Mouse (Mus musculus): Measurements from ENCODE around the gene Zdhhc18. TPM values are rescaled to one million over a fixed set of nuclear protein-coding genes. Genes with fewer than 3 reads are reported as not detected.
A peak's percentile ranks its signal among the peaks of the same experiment; 100 is the strongest.

Gene Zdhhc18
- polyA plus RNA-seq, 1 experiment from 2014 or later: 6.4 TPM

DNA sequence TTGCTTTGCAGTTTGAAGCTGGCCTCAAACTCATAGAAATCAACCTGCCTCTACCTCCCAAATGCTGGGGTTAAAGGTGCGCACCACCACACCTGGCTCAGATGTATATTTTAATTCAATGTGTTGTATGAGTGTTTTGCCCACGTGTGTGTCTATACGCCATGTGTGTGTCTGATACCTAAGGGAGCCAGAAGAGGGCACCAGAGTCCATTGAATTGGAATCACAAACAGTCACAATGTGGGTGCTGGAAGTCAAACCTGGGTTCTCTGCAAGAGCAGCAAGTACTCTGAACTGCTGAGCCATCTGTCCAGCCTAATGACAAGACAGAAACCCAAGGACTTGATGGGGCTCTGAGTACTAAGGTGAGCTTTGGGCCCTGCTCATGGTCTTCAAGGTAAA, 4.8 kb downstream of the Zdhhc18 start:
- no peak overlapping the region for H3K4me3 ChIP-seq
- no peak for ATAC-seq (ENCODE audit: low FRiP score)
- no peaks in the 10 kb centered on the region for H3K27me3 ChIP-seq
- WGBS: 89% methylated on average over 3 of the region's 3 CpGs
- no peak overlapping the region for H3K9ac ChIP-seq
- no peaks in the 10 kb centered on the region for H3K4me1 ChIP-seq
- H3K36me3 ChIP-seq: no peaks in the 10 kb centered on the region
- H3K4me2 ChIP-seq (replicated peaks): no peak overlapping the region
- H3K9me3 ChIP-seq (replicated peaks): peaks cover 11% of the 10 kb centered on the region
- H3K27ac ChIP-seq: no peak overlapping the region

DNA sequence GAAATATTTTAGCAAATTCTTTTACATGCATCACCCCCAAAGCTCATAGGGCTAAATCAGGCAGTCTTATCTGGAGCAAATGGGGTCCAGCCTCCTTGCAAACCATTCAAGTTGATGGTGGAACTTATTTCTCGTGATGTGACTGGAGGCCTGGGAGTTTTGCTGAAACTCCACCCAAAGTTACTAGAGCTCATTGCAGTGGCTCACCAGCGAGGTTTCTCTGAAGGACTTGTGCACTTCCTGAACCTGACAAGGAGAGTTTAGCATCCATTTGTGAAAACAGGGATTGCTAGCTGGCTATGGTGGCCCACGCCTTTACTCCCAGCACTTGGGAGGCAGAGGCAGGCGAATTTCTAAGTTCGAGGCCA, 15.9 kb downstream of the Zdhhc18 start:
- ATAC-seq (ENCODE audit: low FRiP score): no peak
- Histone ChIP-seq H3K9me3 (replicated peaks) (no peaks in the 10 kb centered on the region), H3K36me3 (no peaks in the 10 kb centered on the region), H3K27me3 (no peaks in the 10 kb centered on the region), H3K4me1 (peaks cover 19% of the 10 kb centered on the region), H3K4me2 (replicated peaks) (no peak overlapping the region), H3K27ac (no peak overlapping the region), H3K9ac (no peak overlapping the region), H3K4me3 (no peak overlapping the region)
- 81% methylated on average over 5 of the region's 5 CpGs for WGBS

DNA sequence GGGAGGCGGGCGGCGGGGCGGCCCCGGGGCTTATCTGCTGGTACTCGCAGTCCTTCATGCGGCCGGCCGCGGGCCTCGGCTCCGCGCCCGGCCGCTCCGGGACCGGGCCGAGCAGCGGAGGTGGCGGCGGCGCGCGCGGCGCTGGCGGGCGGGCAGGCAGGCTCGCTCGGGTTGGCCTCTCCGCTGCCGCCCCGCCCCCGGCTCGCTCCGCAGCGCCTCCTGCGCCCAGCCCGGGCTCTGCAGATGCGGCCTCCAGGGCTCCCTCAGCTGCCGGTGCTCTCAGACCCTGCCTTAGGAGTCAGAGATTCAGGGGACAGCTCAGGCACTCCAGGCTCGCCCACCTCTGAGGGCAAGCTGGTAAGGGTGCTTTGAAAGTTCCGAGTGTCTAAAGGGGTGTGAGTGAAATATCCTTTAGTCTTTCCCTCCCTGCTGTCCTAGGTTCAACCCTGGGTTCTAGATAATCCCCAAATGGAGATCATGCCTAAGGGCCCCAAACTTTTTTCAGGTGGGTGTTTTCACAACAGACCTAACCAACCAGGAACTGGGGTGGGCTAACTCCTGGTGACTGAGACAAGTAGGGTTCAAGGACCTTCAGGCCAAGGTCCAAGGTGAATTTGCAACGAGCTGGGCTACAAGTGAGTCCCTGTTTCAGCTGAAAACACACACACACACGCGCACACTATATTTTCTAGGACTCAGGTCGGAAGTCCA, 16.5 kb downstream of the Zdhhc18 start:
- Histone ChIP-seq H3K4me2 (replicated peaks) (peak overlapping the region; percentile 74), H3K4me1 (peaks cover 19% of the 10 kb centered on the region), H3K27me3 (no peaks in the 10 kb centered on the region), H3K4me3 (peak overlapping the region; percentile 85), H3K27ac (peak overlapping the region; percentile 76), H3K36me3 (no peaks in the 10 kb centered on the region), H3K9ac (peak overlapping the region; percentile 91), H3K9me3 (replicated peaks) (no peaks in the 10 kb centered on the region)
- ATAC-seq (ENCODE audit: low FRiP score): peak; percentile 82
- WGBS: 11% methylated on average over 32 of the region's 47 CpGs

DNA sequence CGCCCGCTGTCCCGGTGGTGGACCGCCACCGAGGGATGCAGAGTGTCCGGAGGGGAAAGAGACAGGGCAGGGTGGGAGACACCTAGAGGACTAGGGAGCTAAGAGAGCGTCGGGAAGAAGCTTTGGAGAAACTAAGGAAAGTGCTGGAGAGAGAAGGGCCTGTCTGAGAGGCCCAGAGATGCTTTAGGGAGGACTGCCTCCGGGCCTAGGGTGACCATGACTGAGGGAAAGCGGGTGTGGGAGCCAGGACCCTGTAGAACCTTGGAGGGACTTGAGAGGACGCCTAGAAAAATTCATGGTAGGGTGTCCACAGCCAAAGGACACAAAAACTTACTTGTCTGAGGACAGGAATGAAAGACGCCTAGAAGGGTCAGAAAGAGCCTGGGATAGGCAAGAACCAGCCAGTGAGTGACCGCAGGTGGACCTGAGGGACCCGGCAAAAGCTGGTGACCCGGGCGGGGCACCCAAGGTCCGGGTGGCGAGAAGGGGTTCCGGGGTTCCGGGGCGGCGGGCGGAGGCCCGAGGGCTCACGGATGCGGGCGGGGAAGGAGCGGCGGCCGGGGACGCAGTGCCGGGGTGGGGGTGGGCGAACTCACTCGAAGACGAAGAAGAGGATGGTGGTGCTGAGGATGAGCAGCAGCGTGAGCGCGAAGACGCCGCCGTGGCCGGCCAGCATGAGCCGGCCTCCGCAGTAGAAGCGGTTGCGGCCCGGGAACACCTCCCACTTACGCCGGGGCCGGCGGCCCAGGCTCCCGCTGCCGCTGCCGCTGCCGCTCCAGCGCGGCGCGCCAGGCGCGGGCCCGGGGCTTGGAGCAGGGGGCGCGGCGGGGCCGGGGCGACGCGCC, 17.2 kb downstream of the Zdhhc18 start:
- H3K4me1 ChIP-seq: peaks cover 19% of the 10 kb centered on the region
- H3K9me3 ChIP-seq (replicated peaks): no peaks in the 10 kb centered on the region
- H3K4me3 ChIP-seq: peak overlapping the region; percentile 85
- H3K9ac ChIP-seq: peak overlapping the region; percentile 91
- no peaks in the 10 kb centered on the region for H3K36me3 ChIP-seq
- H3K27ac ChIP-seq: peak overlapping the region; percentile 76
- WGBS: 2% methylated on average over 57 of the region's 69 CpGs
- no peaks in the 10 kb centered on the region for H3K27me3 ChIP-seq
- peak; percentile 75 for ATAC-seq (ENCODE audit: low FRiP score)
- peak overlapping the region; percentile 74 for H3K4me2 ChIP-seq (replicated peaks)

DNA sequence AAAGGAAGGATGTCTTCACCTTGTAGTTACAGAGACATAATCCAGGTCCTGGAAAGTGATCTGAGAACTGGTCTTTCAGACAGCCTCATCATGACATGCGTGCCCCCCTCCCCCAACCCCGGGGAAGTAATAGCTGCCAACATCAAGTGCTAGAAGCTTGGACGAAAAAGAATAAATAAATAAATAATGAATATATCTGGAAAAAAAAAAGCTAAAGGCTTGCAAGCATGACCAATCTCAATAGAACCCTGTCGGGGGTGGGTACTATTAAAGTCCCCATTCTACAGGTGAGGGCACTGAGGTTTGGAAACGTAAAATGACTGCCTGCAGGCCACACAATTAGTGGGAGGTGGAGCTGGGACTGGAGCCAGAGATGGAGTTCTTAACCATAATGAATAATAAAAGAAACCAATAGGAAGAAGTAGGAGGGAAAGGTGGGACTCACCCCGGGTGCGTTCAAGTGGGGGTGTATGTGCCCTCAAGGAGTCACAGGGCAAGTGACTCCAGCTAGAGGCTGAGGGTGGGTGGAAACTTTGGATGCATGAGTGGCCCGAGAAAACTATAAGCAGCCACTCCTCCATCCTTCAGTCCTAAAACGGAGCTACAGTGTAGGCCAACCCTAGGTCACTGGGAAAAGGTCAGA, 18.1 kb downstream of the Zdhhc18 start:
- Histone ChIP-seq H3K4me2 (replicated peaks) (peak overlapping the region; percentile 74), H3K9ac (peak overlapping the region; percentile 91), H3K27me3 (no peaks in the 10 kb centered on the region), H3K36me3 (0 out of 2 replicates have a peak, but pooled peaks cover 2% of the 10 kb centered on the region), H3K4me1 (peaks cover 19% of the 10 kb centered on the region), H3K4me3 (peak overlapping the region; percentile 85), H3K27ac (no peak overlapping the region), H3K9me3 (replicated peaks) (no peaks in the 10 kb centered on the region)
- no peak for ATAC-seq (ENCODE audit: low FRiP score)
- 45% methylated on average over 9 of the region's 9 CpGs for WGBS

DNA sequence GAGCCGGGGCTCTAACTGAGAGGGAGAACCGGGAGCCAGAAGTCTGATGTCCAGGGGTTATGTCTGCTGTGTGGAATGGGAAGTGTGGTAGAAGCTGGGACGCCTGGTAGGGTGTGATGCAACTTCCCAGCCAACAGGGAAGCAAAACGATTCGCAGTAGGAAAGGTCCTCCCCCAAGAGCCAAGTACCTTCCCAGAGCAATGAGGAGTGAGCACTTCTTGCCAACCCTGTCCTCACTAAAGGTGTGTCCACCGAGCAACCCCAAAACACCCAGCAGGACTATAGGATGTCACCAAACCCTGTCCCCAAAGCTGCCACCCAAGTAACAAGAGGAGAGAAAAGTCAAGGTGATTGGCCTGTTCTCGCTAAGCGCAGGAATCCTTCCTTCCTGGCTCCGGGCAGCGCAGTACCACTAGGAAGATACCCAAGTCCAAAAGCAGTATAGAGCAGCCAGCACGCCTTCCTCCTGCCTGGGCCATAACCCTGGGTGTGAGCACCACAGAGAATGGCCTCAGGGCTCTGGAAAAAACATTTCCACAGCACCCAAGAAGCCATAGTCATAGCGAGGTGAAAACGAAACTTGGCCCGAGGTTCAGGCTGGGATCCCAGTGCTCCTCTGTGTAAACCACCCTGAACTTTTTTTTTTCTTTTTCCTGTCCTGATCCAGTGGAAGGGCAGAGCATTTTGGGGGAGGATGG, 18.7 kb downstream of the Zdhhc18 start:
- WGBS: 89% methylated on average over 14 of the region's 14 CpGs
- Histone ChIP-seq H3K4me1 (peaks cover 19% of the 10 kb centered on the region), H3K4me2 (replicated peaks) (0 out of 2 replicates have a peak overlapping the region, but pooled peaks have one; percentile 11), H3K9ac (no peak overlapping the region; the same call in 1 of the 2 replicates), H3K4me3 (no peak overlapping the region), H3K9me3 (replicated peaks) (no peaks in the 10 kb centered on the region), H3K27ac (no peak overlapping the region), H3K27me3 (no peaks in the 10 kb centered on the region), H3K36me3 (peaks cover 8% of the 10 kb centered on the region; the same call in 1 of the 2 replicates)
- no peak for ATAC-seq (ENCODE audit: low FRiP score)

DNA sequence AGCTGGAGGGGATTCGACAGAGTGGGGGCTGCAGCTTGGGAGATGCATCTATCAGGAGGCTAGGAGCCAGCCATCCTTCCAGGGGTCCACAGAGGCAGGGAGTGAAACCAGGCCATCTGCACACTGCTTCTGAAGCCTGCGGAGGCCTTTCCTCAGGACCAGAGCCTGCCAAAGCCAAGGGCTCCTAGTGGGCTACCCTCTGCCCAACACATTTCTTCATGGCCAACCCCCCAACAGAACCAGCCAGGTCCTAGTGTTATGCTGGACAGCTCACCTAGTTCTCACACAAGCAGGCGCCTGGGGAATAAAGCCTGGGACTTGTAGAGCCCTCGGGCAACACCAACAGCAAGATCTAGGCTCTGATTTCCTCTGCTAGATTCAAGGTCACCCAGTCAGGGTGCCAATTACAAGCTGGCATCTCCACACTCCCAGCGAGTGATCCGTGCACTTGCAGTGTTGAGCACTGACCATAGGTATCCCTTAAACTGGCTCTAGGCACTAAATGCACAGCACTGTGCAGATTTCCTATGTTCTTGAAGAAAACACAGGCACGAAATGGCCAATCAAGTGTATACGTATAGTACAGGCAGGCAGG, 19.5 kb downstream of the Zdhhc18 start:
- H3K27me3 ChIP-seq: no peaks in the 10 kb centered on the region
- H3K4me3 ChIP-seq: no peak overlapping the region
- WGBS: 90% methylated on average over 8 of the region's 8 CpGs
- H3K4me1 ChIP-seq: peaks cover 19% of the 10 kb centered on the region
- H3K36me3 ChIP-seq: peaks cover 16% of the 10 kb centered on the region
- no peaks in the 10 kb centered on the region for H3K9me3 ChIP-seq (replicated peaks)
- H3K4me2 ChIP-seq (replicated peaks): no peak overlapping the region
- ATAC-seq (ENCODE audit: low FRiP score): no peak
- H3K9ac ChIP-seq: no peak overlapping the region; the same call in 1 of the 2 replicates
- H3K27ac ChIP-seq: no peak overlapping the region

DNA sequence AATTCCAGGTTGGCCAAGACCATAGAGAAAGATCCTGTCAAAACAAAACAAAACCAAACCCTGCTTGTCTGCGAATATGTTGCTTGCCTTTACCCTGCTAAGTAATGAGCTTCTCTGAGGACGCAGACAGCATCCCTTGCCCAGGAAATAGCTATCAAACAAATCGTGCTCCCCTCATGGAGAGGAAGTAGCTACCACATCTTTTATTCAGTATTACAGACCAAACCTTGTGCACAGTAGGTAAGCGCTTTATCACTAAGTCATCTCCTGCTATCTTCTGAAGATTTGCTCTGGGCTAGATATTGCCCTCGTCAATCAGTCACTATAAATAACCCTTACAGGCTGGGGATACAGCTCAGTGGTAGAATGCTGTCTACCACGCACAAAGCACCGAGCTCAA, 20.8 kb downstream of the Zdhhc18 start:
- Histone ChIP-seq H3K9me3 (replicated peaks) (no peaks in the 10 kb centered on the region), H3K27ac (no peak overlapping the region), H3K9ac (no peak overlapping the region), H3K36me3 (peaks cover 26% of the 10 kb centered on the region), H3K4me1 (peaks cover 19% of the 10 kb centered on the region), H3K27me3 (no peaks in the 10 kb centered on the region), H3K4me2 (replicated peaks) (no peak overlapping the region), H3K4me3 (no peak overlapping the region)
- ATAC-seq (ENCODE audit: low FRiP score): no peak
- WGBS: 85% methylated on average over 7 of the region's 7 CpGs

DNA sequence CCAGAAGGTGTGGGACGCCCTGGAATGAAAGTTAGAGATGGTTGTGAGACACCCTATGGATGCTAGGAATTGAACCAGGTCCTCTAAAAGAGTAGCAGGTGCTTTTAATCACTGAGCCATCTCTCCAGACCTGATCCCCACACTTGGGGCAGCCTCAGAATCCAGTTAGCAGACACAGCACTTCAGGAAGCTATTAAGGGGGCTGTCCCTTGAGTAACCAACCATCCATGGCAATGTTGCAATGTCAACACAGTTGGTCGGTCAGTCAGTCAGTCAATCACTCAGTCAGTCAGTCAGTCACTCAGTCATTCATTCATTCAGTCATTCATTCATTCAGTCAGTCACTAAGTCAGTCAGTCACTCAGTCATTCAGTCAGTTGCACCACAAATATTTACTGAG, 21.4 kb downstream of the Zdhhc18 start:
- WGBS: 90% methylated on average over 2 of the region's 2 CpGs
- Histone ChIP-seq H3K9ac (no peak overlapping the region), H3K27me3 (no peaks in the 10 kb centered on the region), H3K4me2 (replicated peaks) (no peak overlapping the region), H3K4me1 (peaks cover 19% of the 10 kb centered on the region), H3K4me3 (no peak overlapping the region), H3K36me3 (peaks cover 31% of the 10 kb centered on the region), H3K27ac (no peak overlapping the region), H3K9me3 (replicated peaks) (no peaks in the 10 kb centered on the region)
- no peak for ATAC-seq (ENCODE audit: low FRiP score)

DNA sequence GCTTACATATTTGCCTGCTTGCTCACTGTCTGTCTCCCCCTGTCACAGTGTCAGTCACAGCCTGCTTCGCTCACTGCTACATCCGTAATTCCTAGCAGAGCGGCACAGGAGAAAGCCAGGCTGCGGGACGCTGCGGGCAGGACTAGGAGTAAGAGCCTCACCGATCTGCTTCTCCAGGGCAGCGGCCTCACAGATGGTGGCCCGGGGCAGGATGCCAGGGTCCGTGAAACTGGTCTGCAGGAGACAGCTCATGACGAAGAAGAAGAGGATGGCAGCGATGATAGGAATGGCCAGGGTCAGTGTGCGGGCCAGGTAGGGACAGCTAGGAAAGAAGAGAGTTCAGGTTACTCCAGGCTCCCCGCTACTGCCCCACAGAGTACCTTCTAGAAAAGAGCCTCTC, 22.9 kb downstream of the Zdhhc18 start:
- WGBS: 94% methylated on average over 14 of the region's 14 CpGs
- Histone ChIP-seq H3K36me3 (peaks cover 31% of the 10 kb centered on the region), H3K27ac (no peak overlapping the region)

DNA sequence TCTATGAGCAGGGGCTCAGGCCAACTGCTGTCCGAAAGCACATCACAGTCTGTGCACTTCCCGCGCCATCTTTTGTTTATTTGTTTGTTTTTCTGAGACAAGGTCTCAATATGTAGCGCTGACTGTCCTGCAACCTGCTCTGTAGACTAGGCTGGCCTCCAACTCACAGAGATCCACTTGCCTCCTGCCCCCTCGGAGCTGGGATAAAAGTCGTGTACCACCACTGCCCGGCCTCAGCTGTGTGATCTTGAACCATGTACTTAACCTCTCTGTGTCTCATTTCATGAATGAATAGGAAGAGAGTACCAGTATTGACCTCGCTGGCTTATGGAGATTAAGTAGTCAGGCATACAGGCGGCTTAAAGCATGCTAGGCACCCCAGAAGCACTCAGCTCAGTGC, 23.3 kb downstream of the Zdhhc18 start:
- Histone ChIP-seq H3K4me1 (peaks cover 9% of the 10 kb centered on the region), H3K9ac (no peak overlapping the region), H3K9me3 (replicated peaks) (no peaks in the 10 kb centered on the region), H3K27ac (no peak overlapping the region), H3K36me3 (peaks cover 31% of the 10 kb centered on the region), H3K4me2 (replicated peaks) (no peak overlapping the region), H3K27me3 (no peaks in the 10 kb centered on the region), H3K4me3 (no peak overlapping the region)
- WGBS: 85% methylated on average over 9 of the region's 9 CpGs
- no peak for ATAC-seq (ENCODE audit: low FRiP score)

More for the DNA sequence above, 22.9 kb downstream of the Zdhhc18 start:
- no peaks in the 10 kb centered on the region for H3K27me3 ChIP-seq
- no peak overlapping the region for H3K9ac ChIP-seq
- H3K4me3 ChIP-seq: no peak overlapping the region
- ATAC-seq (ENCODE audit: low FRiP score): no peak
- H3K4me2 ChIP-seq (replicated peaks): no peak overlapping the region
- peaks cover 13% of the 10 kb centered on the region for H3K4me1 ChIP-seq
- no peaks in the 10 kb centered on the region for H3K9me3 ChIP-seq (replicated peaks)

Measured in hindbrain, embryonic 12.5 days (tissue).